Mouse (Mus musculus): ENCODE results near the gene Fgfr2.

DNA sequence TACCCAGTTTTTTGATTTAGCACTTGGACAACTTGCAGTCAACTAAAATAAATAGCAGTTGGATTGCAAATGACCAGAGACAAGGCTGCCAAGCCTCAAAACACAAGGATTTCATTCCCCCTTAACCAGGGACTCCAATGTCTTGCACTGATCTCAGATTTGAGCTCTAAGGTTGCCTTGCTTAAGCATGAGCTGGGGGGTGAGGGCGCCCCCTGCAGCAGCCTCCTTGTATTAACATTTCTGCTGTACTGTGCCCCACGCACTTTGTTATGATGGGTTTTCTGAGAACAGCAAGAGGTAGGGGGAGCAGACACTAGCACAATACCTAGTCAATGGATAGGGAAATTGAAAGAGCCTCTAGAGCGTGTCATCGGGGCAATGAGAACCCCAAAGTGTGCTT, 615.8 kb downstream of the Fgfr2 start:
- TF ChIP-seq POLR2A (IDR thresholded peaks at IDR 0.05; ENCODE audit: low read depth, low read length) = no peak
- peak; percentile 50; the same call in 1 of the 2 replicates for TF ChIP-seq CTCF (IDR thresholded peaks at IDR 0.05; ENCODE audit: extremely low read depth, insufficient read length, insufficient replicate concordance, low read depth, low read length)

All from small intestine, adult 2 months (tissue).